Mouse (Mus musculus) hindbrain, embryonic 12.5 days (tissue): ENCODE data around the gene Braf. TPM values are rescaled to one million over a fixed set of nuclear protein-coding genes. Genes with fewer than 3 reads are reported as not detected.
"Not testable (repeated sequence)": the region's sequence is repeated elsewhere in the genome, so short reads cannot be mapped to it uniquely, and the experiment has no call there.

Experiments
- ATAC-seq: fragments of 200-750 bp; cut with Nextera tagmentation; 2 replicates; pipeline ENCODE4 v1.8.0; 2017; ENCODE audit warnings: moderate TSS enrichment; ENCODE audit not compliant: low FRiP score
- H3K27ac ChIP-seq: fragments of 300-500 bp; sonication (generic); 2 replicates; pipeline ENCODE4 v1.5.1; 2016; ENCODE audit warnings: mild to moderate bottlenecking
- H3K27me3 ChIP-seq: fragments of 300-500 bp; sonication (generic); 2 replicates; pipeline ENCODE4 v1.6.1; 2016; ENCODE audit warnings: mild to moderate bottlenecking
- H3K36me3 ChIP-seq: fragments of 300-500 bp; sonication (generic); 2 replicates; pipeline ENCODE4 v1.6.1; 2016; ENCODE audit warnings: mild to moderate bottlenecking
- H3K4me1 ChIP-seq: fragments of 300-500 bp; sonication (generic); 2 replicates; pipeline ENCODE4 v1.6.1; 2016
- H3K4me2 ChIP-seq: fragments of 300-500 bp; sonication (generic); replicated peaks from 2 replicates; pipeline ENCODE4 v1.6.1; 2016; ENCODE audit warnings: mild to moderate bottlenecking
- H3K4me3 ChIP-seq: fragments of 300-500 bp; sonication (generic); 2 replicates; pipeline ENCODE4 v1.5.1; 2016; ENCODE audit warnings: mild to moderate bottlenecking
- H3K9ac ChIP-seq: fragments of 300-500 bp; sonication (generic); 2 replicates; pipeline ENCODE4 v1.6.1; 2016; ENCODE audit warnings: mild to moderate bottlenecking, moderate library complexity
- H3K9me3 ChIP-seq: fragments of 300-500 bp; sonication (generic); replicated peaks from 2 replicates; pipeline ENCODE4 v1.6.1; 2016; ENCODE audit warnings: mild to moderate bottlenecking
- WGBS: fragments of 180-500 bp; shearing (Covaris S2); methylation state at CpG from one replicate; pipeline ENCODE4 v1.1.7; 2016; 5-methylcytosine and 5-hydroxymethylcytosine counted together
- polyA plus RNA-seq: library from polyadenylated mRNA; unstranded; fragments of >200 nt; fragmentation: Nextera tagmentation; extraction: Ambion mirVana; gene quantifications from 2 replicates; pipeline ENCODE4 v1.2.1, GENCODE M21; 2016

Gene Braf
- polyA plus RNA-seq, 1 experiment from 2014 or later = 25.7 TPM

DNA sequence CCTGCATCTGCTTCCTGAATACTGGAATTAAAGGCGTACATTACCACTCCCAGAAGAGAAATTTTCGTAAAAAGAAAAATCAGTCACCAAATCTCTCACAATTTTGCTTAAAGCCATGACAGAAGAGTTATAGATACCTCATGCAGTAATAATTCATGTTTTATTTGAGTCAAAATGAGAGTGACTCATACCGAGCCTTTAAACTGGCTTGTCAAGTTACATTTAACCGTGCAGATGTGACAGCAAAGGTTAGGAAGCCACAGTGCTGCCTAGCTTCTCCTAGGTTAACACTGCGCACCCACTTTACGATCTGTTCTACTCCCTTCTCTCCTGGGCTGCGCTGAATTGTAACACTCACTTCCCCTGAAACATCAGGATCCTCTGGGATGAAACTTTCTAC lies 10.9 kb downstream of the Braf start:
- H3K9me3 ChIP-seq = no peaks in the 10 kb centered on the region
- H3K27ac ChIP-seq = no peak overlapping the region
- no peaks in the 10 kb centered on the region for H3K36me3 ChIP-seq
- H3K4me3 ChIP-seq = no peak overlapping the region
- ATAC-seq = no peak
- no peak overlapping the region for H3K4me2 ChIP-seq
- H3K9ac ChIP-seq = no peak overlapping the region
- no peaks in the 10 kb centered on the region for H3K4me1 ChIP-seq
- H3K27me3 ChIP-seq = no peaks in the 10 kb centered on the region
- 79% methylated on average over 7 of the region's 7 CpGs for WGBS

DNA sequence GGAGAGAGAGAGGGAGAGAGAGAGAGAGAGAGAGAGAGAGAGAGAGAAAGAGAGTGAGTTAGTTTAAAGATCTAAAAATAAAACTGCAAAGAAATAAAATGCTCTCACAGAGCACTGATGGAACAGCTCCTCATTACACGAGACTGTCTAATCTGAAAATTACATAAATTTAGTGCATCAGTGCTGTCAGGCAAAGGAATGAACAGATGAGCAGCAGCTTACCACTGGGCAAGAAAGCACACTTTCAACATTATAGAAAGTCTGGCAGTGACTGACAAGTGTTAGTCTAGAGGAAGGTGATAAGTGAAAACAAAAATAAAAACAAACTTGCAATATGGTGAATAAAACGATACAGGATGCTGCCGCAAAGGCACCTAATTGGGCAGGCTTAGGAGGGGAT lies 11.9 kb downstream of the Braf start:
- no peaks in the 10 kb centered on the region for H3K27me3 ChIP-seq
- no peaks in the 10 kb centered on the region for H3K9me3 ChIP-seq
- H3K9ac ChIP-seq = no peak overlapping the region
- no peak overlapping the region for H3K4me2 ChIP-seq
- H3K4me3 ChIP-seq = no peak overlapping the region
- H3K36me3 ChIP-seq = no peaks in the 10 kb centered on the region
- 84% methylated on average over 3 of the region's 3 CpGs for WGBS
- H3K4me1 ChIP-seq = no peaks in the 10 kb centered on the region
- H3K27ac ChIP-seq = no peak overlapping the region
- ATAC-seq = no peak

DNA sequence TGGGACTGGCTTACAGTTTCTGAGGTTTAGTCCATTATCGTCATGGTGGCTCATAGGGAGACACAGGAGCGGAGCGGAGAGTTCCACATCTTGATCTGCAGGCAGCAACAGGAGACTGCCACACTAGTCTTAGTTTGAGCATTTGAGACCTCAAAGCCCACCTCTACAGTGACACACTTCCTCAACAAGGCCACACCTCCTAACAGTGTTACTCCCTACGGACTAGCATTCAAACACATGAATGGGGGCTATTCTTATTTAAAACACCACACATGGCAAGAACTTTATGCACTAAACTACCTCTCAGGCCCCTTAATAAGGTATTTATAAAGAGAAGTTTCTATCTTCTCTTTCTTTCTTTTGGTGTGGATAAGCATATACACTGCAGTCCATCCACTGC lies 19.6 kb downstream of the Braf start:
- Histone ChIP-seq H3K36me3 (no peaks in the 10 kb centered on the region), H3K9ac (no peak overlapping the region), H3K4me2 (no peak overlapping the region), H3K27me3 (no peaks in the 10 kb centered on the region), H3K27ac (no peak overlapping the region), H3K9me3 (no peaks in the 10 kb centered on the region), H3K4me1 (no peaks in the 10 kb centered on the region), H3K4me3 (no peak overlapping the region)
- WGBS = 92% methylated on average over 4 of the region's 4 CpGs
- ATAC-seq = no peak

DNA sequence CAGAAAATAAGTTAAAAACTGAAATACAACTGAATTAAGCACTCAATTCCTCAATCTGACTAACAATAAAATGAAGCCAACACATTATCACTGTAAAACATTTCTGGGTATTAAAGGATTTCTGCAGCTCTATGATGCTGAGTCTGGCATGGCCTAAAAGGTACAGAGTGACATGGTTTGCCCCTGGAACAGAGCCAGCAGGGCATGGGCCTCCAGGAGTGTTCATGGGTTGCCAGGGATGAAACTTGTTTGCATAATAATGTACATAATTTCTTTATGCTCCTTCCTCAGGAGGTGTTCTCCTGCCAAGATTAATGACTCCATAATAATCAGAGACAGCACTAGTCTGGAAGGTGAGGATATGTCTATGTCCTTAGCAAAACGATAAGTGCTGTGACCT lies 32.1 kb downstream of the Braf start:
- ATAC-seq = no peak
- Histone ChIP-seq H3K4me3 (no peak overlapping the region), H3K36me3 (no peaks in the 10 kb centered on the region), H3K9me3 (no peaks in the 10 kb centered on the region), H3K27me3 (no peaks in the 10 kb centered on the region), H3K9ac (no peak overlapping the region), H3K27ac (no peak overlapping the region), H3K4me2 (no peak overlapping the region), H3K4me1 (no peaks in the 10 kb centered on the region)
- 73% methylated on average over 1 of the region's 1 CpGs for WGBS

DNA sequence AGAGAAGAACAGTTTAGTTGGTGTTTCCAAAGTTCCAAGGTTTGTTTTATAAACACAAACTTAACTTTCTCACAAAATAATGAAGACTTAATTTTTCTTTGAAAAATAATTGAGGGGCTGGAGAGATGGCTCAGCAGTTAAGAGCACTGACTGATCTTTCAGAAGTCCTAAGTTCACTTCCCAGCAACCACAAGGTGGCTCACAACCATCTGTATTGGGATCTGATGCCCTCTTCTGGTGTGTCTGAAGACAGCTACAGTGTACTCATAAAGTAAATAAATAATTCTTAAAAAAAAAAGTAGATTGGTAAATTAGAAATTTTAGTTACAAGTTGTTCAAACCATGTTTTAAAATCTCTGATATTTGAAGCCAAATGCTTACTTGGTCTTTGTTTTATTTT lies 38.4 kb downstream of the Braf start:
- not testable (repeated sequence) for H3K9me3 ChIP-seq, H3K27ac ChIP-seq, H3K9ac ChIP-seq, H3K36me3 ChIP-seq, H3K4me1 ChIP-seq, H3K4me3 ChIP-seq, H3K4me2 ChIP-seq, ATAC-seq, H3K27me3 ChIP-seq

DNA sequence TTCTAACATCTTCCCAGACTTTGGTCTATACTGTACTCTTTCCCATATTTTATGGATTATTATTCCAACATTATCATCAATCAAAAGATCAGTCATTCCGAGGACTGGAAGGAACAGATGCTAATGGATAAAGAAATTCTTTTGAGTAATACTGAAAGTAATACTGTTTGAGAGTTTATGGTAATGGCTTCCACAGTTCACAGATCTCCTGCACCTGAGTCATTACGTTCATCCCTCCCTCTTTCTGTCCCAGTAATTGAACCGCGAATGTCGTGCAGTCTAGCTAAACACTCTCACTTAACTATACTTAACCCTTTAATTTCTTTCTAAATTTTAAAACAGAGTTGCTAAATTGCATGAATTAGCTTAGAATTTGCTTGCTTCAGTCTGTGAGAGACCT lies 43.5 kb downstream of the Braf start:
- Histone ChIP-seq H3K4me1 (no peaks in the 10 kb centered on the region), H3K4me2 (no peak overlapping the region), H3K27ac (no peak overlapping the region), H3K9ac (no peak overlapping the region), H3K4me3 (no peak overlapping the region), H3K36me3 (peaks cover 17% of the 10 kb centered on the region), H3K27me3 (no peaks in the 10 kb centered on the region), H3K9me3 (no peaks in the 10 kb centered on the region; the same call in 1 of the 2 replicates)
- ATAC-seq = no peak
- 63% methylated on average over 5 of the region's 5 CpGs for WGBS

DNA sequence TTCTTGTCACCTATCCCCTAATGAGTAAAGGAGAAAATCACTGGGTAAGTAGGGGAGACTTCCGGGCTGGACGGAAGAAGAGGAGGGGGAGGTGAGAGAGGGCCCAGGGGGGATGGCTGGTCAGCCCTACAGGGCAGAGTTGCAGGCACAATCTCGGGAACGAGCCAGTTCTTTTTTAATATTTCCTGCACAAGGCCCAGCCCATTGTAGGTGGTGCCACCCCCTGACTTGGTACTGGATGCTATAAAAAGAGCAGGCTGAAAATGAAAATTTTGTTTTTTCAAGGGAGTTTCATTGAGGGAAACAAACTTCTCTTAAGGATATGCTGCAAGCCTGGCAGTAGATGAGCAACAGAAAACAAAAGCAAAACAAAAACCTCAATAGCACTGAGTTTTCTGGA lies 44.7 kb downstream of the Braf start:
- Histone ChIP-seq H3K27me3 (no peaks in the 10 kb centered on the region), H3K4me2 (no peak overlapping the region), H3K27ac (no peak overlapping the region), H3K36me3 (peaks cover 22% of the 10 kb centered on the region), H3K9ac (no peak overlapping the region), H3K9me3 (no peaks in the 10 kb centered on the region; the same call in 1 of the 2 replicates), H3K4me3 (no peak overlapping the region), H3K4me1 (no peaks in the 10 kb centered on the region)
- 31% methylated on average over 4 of the region's 4 CpGs for WGBS
- ATAC-seq = no peak

DNA sequence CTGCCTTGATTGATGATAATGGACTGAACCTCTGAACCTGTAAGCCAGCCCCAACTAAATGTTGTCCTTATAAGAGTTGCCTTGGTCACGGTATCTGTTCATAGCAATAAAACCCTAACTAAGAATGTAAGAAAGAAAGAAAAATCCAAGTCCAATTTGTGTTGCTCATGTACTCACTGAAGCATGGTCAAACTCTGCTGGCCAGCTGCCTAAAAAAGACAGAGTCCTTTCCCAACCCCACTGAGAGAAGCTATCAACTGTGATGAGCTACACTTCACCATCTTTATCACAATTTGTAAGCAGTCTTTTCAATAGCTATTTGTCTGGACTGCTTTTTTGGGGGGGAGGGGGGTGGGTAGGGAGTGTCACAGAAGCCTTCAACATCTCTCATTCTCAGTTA lies 47.0 kb downstream of the Braf start:
- H3K27me3 ChIP-seq = no peaks in the 10 kb centered on the region
- H3K27ac ChIP-seq = no peak overlapping the region
- no peak overlapping the region for H3K4me2 ChIP-seq
- peaks cover 22% of the 10 kb centered on the region for H3K36me3 ChIP-seq
- H3K9ac ChIP-seq = no peak overlapping the region
- whole genome bisulfite sequencing = 97% methylated on average over 1 of the region's 1 CpGs
- H3K4me3 ChIP-seq = no peak overlapping the region
- no peaks in the 10 kb centered on the region for H3K4me1 ChIP-seq
- H3K9me3 ChIP-seq = no peaks in the 10 kb centered on the region; the same call in 1 of the 2 replicates
- no peak for ATAC-seq

DNA sequence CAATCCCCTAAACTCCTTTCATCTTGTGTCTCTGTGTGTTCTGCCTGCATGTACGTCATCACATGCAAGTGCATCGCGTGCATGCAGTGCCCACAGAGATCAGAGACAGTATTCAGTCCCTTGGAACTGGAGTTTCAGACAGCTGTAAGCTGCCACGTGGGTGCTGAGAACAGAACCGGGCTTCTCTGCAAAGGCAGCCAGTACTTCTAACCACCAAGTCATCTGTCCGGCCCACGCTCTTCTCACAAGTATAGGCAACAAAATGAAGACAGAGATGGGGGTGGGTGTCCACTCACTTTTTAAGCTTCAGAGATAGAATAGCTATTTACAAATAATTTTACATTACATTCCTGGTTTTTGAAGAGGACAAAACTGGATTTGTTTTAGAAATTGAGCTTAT lies 50.2 kb downstream of the Braf start:
- H3K4me3 ChIP-seq = no peak overlapping the region
- H3K27ac ChIP-seq = no peak overlapping the region
- H3K36me3 ChIP-seq = peaks cover 31% of the 10 kb centered on the region
- H3K4me2 ChIP-seq = no peak overlapping the region
- no peaks in the 10 kb centered on the region for H3K27me3 ChIP-seq
- no peaks in the 10 kb centered on the region; the same call in 1 of the 2 replicates for H3K9me3 ChIP-seq
- 88% methylated on average over 7 of the region's 7 CpGs for WGBS
- no peaks in the 10 kb centered on the region for H3K4me1 ChIP-seq
- no peak for ATAC-seq
- H3K9ac ChIP-seq = no peak overlapping the region

DNA sequence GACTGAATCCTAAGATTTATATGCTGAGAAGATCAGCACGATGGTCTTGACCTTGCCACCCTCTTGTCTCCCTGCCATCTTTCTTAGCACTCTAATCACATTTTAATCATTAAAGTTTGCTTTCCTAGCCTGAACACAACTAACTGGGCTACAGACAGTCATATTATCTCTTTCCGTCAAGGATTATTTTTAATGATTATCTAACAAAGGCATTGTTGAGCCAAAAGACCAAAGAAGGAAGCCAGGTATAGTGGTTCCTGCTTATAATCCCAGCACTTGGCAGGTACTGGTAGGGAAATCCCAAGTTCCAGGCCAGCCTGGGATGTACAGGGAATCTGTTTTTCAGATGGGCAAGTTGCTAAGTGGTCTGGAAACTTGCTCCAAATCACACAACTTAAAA lies 114.0 kb downstream of the Braf start:
- H3K4me3 ChIP-seq = no peak overlapping the region
- H3K9ac ChIP-seq = no peak overlapping the region
- 98% methylated on average over 2 of the region's 2 CpGs for WGBS
- H3K27ac ChIP-seq = no peak overlapping the region
- H3K4me1 ChIP-seq = no peaks in the 10 kb centered on the region
- no peaks in the 10 kb centered on the region for H3K27me3 ChIP-seq
- no peaks in the 10 kb centered on the region for H3K9me3 ChIP-seq
- H3K36me3 ChIP-seq = peaks cover 35% of the 10 kb centered on the region
- H3K4me2 ChIP-seq = no peak overlapping the region
- ATAC-seq = no peak

DNA sequence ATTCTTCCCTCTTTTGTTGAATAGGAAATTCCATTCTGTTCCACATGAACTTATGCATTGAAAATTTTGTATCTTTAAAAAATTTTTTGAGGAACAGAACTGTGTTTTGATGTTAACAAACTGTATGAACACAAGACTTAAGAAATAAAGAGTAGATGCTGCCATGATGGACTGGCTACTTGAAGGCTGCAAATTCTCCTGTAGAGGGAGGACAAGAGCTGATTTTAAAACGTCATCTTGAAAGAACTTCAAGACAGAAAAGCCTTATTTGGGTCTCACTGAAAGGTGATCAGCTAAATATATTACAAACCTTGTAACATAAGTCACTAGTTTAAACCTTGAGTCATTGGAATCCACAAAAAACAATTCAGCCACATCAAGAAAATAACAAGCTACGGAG lies 115.1 kb downstream of the Braf start:
- peaks cover 27% of the 10 kb centered on the region for H3K36me3 ChIP-seq
- no peaks in the 10 kb centered on the region for H3K4me1 ChIP-seq
- ATAC-seq = no peak
- H3K9me3 ChIP-seq = no peaks in the 10 kb centered on the region
- H3K27me3 ChIP-seq = no peaks in the 10 kb centered on the region
- no peak overlapping the region for H3K4me3 ChIP-seq
- no peak overlapping the region for H3K27ac ChIP-seq
- H3K4me2 ChIP-seq = no peak overlapping the region
- WGBS = 83% methylated on average over 2 of the region's 2 CpGs
- no peak overlapping the region for H3K9ac ChIP-seq

DNA sequence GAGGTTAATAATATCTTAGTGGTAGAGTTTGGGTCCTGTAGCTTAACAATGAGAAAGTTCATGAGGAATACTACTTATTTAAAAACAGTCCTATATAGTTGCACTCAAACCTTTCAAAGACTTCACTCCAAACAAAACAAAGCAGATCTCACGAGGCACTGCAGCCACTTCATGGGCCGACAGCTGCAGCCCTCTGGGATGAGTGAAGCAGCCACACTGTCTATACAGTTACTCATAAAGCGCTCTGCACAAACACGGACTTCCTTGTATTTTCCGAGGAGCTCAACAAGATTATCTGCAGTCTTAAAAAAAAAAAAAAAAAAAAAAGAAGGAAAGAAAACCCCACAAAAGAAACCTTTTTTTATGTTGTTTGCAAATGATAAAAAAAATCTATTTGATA lies 117.9 kb downstream of the Braf start:
- no peaks in the 10 kb centered on the region for H3K9me3 ChIP-seq
- H3K9ac ChIP-seq = no peak overlapping the region
- ATAC-seq = no peak

DNA sequence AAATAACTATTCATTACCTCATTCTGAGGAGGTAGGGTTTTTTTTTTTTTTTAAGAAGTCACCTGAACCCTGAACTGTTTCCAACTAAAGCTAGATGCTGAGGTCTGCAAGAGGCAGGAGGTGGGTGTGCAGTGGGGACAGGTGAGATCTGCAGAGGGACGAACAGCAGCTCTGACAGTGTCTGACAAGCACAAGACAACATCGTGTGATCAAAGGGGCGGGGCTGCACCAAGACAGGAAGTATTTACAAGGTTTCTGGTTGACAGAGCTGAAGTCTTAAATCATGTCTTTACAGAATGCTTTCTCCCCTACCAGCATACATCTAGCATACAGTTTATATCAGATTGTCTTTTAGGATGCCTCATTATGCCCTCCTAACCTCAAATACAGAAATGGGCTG lies 118.4 kb downstream of the Braf start:
- Histone ChIP-seq H3K4me3 (no peak overlapping the region), H3K9me3 (no peaks in the 10 kb centered on the region), H3K9ac (no peak overlapping the region), H3K36me3 (peaks cover 22% of the 10 kb centered on the region), H3K27ac (no peak overlapping the region), H3K4me2 (no peak overlapping the region), H3K27me3 (no peaks in the 10 kb centered on the region), H3K4me1 (no peaks in the 10 kb centered on the region)
- ATAC-seq = no peak
- 79% methylated on average over 3 of the region's 3 CpGs for WGBS

More for the DNA sequence above, 117.9 kb downstream of the Braf start:
- H3K27me3 ChIP-seq = no peaks in the 10 kb centered on the region
- WGBS = 80% methylated on average over 5 of the region's 5 CpGs
- H3K4me3 ChIP-seq = no peak overlapping the region
- H3K4me2 ChIP-seq = no peak overlapping the region
- H3K36me3 ChIP-seq = peaks cover 19% of the 10 kb centered on the region
- H3K4me1 ChIP-seq = no peaks in the 10 kb centered on the region
- no peak overlapping the region for H3K27ac ChIP-seq

DNA sequence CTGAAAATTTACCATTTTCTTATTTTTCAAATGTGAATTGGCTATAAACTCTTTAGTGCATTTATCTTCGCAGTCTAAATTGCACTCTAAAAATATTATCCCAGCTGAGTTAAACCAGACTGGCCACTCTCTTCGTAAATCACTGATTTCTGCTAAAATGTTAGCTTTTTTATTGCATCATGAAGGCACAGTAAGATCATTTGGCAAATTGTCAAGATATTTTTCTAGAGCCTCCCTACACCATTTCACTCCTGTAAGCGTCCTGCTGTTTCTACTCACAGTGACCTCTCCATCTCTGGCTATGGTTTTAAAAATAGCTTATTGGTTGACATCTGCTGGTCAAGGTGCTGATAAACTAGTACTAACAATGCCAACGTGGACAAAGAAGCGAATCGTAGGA lies 119.2 kb downstream of the Braf start:
- Histone ChIP-seq H3K4me1 (no peaks in the 10 kb centered on the region), H3K27ac (no peak overlapping the region), H3K27me3 (no peaks in the 10 kb centered on the region), H3K9ac (no peak overlapping the region), H3K36me3 (peaks cover 20% of the 10 kb centered on the region), H3K4me2 (no peak overlapping the region), H3K4me3 (no peak overlapping the region), H3K9me3 (no peaks in the 10 kb centered on the region)
- no peak for ATAC-seq
- 91% methylated on average over 6 of the region's 6 CpGs for WGBS
